Mouse (Mus musculus): Measurements from ENCODE around the gene Cpb2.

Gene Cpb2

GRCm38 (mm10) chr14:75246024-75247000 is 4.2 kb downstream of the Cpb2 start:
- DNase-seq, result peak; percentile 29 to 50

- DNase-seq, result no peak
These were observed 8.3 kb downstream of the Cpb2 start for GRCm38 (mm10) chr14:75250432-75250831.

- DNase-seq, result peak; percentile 14 to 31
These were observed 14.4 kb downstream of the Cpb2 start for GRCm38 (mm10) chr14:75256521-75256920.

GRCm38 (mm10) chr14:75269531-75269930 is 27.4 kb downstream of the Cpb2 start:
- DNase-seq, result no peak

GRCm38 (mm10) chr14:75279716-75280115 is 37.6 kb downstream of the Cpb2 start:
- DNase-seq, result no peak

- no peak for DNase-seq
These were observed 38.3 kb downstream of the Cpb2 start for GRCm38 (mm10) chr14:75280406-75280805.

- DNase-seq, result peak; percentile 61 to 64
These were observed 41.6 kb downstream of the Cpb2 start for GRCm38 (mm10) chr14:75283609-75284192.

GRCm38 (mm10) chr14:75284193-75284915 is 42.3 kb downstream of the Cpb2 start, which contains the start of gene Zc3h13:
Gene Zc3h13, plus strand, starts transcription at chr14:75284373.
- DNase-seq, result peak; percentile 98 to 99

GRCm38 (mm10) chr14:75301081-75301480 is 59.0 kb downstream of the Cpb2 start:
- DNase-seq, result peak in 1 of 2 experiments; percentile 15

- no peak for DNase-seq
These were observed 61.7 kb downstream of the Cpb2 start for GRCm38 (mm10) chr14:75303807-75304206.

GRCm38 (mm10) chr14:75307855-75308254 is 65.8 kb downstream of the Cpb2 start:
- DNase-seq, result no peak

GRCm38 (mm10) chr14:75309336-75309992 is 67.4 kb downstream of the Cpb2 start:
- peak; percentile 29 to 49 for DNase-seq

GRCm38 (mm10) chr14:75314484-75314883 is 72.4 kb downstream of the Cpb2 start:
- no peak for DNase-seq

- no peak for DNase-seq
These were observed 76.6 kb downstream of the Cpb2 start for GRCm38 (mm10) chr14:75318736-75319135.

- no peak for DNase-seq
These were observed 78.2 kb downstream of the Cpb2 start for GRCm38 (mm10) chr14:75320269-75320668.

GRCm38 (mm10) chr14:75323354-75323753 is 81.3 kb downstream of the Cpb2 start:
- no peak for DNase-seq

GRCm38 (mm10) chr14:75328062-75328461 is 86.0 kb downstream of the Cpb2 start:
- DNase-seq, result no peak

GRCm38 (mm10) chr14:75330621-75331020 is 88.5 kb downstream of the Cpb2 start:
- DNase-seq, result peak in 1 of 2 experiments; percentile 60

All from cerebellum, postnatal 14 days (tissue).